Mouse (Mus musculus) lung, adult 2 months (tissue): ENCODE results near the gene Fkbp5.

Experiments used
- CTCF ChIP-seq: fragments of 200-500 bp; IDR thresholded peaks from 2 replicates; pipeline ENCODE4 v1.5.1; 2011; ENCODE audit warnings: mild to moderate bottlenecking, low read length, control low read depth; ENCODE audit not compliant: insufficient read depth
- POLR2A ChIP-seq: fragments of 200-500 bp; IDR thresholded peaks from 2 replicates; pipeline ENCODE4 v1.6.1; 2011; ENCODE audit warnings: low read depth, mild to moderate bottlenecking, control low read depth, low read length, borderline replicate concordance; ENCODE audit errors: extremely low read depth

DNA sequence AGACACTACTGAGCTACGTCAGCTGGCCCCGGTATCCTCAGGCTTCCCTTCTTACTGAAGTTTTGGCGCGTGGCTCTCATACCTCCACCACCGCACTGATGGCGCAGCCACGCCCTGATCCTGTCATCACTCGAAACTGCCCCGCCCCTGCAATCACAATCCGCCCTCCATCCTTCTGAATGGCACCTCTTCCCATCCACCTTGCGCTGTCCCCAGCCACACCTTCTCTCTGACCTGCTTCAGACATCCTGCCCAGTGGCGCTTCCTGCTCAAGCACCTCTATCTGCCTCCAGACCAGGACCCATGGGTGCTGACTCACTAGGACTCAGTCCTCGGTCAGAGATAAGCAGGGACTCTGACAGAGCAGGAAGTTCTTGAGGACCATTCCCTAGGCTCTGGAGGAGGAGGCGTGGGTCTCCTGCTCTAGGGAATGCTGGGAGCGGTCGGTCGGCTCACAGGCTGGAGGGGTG, 141.7 kb downstream of the Fkbp5 start:
- TF ChIP-seq CTCF (no peak), POLR2A (no peak)
